Mouse (Mus musculus): Measurements from ENCODE around the gene Dnajc4.
"Not testable (repeated sequence)": the region's sequence is repeated elsewhere in the genome, so short reads cannot be mapped to it uniquely, and the experiment has no call there.

The Dnajc4 gene

DNA sequence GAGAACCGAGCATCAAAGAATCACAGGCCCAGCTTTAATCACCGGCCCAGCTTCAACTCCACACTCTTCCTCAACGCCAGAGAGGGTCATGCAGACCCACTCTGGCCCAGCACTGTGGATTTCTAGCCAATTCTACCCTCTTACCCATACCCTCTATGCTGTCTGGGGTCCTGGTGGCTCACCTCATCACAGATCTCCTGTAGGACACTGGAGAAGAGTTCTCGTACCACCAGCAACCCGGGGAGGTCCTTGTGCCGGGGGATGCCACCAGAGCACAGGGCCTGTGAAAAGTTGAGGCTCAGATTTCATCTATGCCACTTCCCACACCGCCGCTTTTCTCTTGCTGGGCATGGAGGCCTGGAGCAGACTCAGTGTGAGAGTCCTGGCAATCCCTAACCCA lies 2.1 kb upstream of the Dnajc4 start:
- no peak for DNase-seq

DNA sequence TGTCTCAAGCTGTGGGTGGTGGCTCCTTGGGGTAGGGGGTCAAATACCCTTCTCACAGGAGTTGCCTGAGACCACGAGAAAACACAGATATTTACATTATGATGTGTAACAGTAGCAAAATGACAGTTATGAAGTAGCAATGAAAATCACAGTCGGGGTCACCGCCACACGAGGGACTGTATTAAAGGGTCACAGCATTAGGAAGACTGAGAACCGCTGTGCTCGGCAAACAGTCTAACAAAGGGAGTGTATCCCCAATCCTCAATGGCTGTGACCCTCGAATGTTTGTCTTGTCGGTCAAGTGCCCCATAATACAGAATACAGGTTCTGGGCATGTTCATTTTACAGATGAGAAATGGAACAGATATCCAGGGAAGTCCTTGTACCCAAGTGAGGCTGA lies 1.6 kb upstream of the Dnajc4 start:
- DNase-seq = no peak

DNA sequence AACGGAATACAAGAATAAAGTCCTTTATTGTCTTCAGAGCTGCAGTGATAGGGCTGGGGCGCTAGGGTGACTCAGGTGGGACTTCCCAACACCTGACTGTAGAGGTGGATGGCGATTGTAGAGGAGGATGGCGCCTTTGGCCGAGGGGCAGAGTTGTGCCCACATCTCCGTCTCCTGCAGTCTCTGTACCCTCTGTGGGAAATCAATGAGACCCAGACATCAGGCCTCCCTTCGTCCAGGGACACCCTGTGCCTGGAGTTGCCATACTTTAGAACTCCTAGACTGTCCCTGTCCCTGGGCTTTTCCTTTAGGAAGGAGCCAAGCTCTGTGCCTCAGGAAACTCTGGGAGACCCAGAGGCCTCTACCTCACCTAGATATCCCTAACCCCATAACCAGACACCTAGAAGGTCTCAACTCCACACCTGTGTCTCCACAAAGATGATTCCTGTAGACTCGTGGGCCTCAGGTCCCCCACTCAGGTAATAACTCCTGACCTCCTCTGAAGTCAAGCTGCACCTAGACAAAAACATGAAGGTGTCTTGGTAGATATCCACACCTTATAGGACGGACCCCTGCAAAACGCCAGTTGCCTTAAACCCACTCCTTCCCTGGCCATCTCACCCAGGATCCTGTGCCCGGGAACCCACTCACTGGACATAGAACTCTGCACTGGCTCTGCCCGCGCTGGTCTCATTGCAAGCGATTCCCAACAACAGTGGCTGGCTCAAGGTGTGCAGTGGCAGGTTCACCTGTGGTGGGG lies 819 bp upstream of the Dnajc4 start:
- DNase-seq = no peak

DNA sequence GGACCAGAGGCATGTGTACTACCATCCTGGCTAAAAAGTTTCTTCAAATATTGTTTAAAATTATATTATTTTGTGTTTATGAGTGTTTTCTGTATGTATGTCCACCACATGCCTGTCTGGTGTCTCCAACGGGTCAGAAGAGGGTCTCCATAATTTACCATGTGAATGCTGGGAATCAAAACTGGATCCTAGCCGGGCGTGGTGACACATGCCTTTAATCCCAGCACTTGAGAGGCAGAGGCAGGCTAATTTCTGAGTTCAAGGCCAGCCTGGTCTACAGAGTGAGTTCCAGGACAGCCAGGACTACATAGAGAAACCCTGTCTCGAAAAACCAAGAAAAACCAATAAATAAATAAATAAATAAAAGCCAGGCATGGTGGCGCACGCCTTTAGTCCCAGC lies 1.2 kb downstream of the Dnajc4 start:
- not testable (repeated sequence) for DNase-seq

DNA sequence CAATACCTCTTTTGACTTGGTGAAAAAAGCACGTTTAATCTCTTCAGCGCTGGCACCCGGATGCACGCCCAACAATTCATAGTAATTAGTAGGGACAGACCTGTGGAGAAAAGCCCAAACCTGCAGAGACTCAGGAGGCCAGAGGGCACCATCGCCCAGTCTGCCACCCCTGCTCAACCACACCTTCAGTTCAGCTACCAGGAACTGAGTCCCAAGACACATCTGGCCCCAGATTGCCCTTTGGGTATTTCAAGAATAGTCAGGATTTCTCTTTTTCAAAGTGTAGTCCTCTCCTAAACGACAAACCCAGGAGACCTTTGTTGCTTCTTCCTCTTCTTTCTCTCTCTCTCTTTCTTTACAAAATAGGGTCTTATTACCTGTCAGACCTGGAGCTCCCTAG lies 1.7 kb downstream of the Dnajc4 start:
- no peak for DNase-seq

DNA sequence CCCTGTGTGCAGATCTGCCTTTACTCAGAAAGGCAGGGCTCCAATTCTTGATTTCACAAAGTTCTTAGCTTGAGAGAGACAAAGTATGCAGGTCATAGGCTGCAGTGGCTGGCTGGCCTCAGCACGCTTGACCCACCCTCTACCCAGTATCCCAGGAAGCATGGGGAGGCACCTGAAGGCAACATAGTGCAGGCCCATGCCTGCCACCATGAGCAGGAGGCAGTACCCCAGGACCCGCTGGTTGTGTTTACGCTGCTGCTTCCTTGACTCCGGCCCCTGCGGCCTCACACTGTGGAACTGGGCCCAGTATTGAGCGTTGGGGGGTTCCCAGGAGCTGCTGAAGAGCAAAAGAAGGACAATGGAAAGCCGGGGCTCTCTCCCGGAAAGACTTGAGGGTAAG lies 3.1 kb downstream of the Dnajc4 start:
- no peak for DNase-seq

DNA sequence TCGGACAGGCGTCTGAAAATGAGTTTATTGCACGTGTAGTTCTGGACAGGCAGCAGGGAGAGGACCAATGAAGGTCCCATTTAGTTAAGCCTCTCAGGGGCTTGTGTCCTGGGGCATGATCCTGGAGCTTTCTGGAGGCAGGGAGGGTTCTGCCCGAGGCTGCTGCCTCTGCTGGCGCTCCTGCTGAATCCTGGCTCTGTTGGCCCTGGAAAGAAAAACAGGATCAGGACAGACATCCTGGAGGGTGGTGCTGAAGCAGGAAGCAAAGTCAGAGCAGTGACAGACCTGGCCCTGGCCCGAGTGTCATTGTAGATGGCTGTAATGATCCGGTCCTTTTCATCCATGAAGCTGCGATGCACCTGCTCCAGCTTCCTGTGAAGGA lies 4.5 kb downstream of the Dnajc4 start:
- no peak for DNase-seq

DNA sequence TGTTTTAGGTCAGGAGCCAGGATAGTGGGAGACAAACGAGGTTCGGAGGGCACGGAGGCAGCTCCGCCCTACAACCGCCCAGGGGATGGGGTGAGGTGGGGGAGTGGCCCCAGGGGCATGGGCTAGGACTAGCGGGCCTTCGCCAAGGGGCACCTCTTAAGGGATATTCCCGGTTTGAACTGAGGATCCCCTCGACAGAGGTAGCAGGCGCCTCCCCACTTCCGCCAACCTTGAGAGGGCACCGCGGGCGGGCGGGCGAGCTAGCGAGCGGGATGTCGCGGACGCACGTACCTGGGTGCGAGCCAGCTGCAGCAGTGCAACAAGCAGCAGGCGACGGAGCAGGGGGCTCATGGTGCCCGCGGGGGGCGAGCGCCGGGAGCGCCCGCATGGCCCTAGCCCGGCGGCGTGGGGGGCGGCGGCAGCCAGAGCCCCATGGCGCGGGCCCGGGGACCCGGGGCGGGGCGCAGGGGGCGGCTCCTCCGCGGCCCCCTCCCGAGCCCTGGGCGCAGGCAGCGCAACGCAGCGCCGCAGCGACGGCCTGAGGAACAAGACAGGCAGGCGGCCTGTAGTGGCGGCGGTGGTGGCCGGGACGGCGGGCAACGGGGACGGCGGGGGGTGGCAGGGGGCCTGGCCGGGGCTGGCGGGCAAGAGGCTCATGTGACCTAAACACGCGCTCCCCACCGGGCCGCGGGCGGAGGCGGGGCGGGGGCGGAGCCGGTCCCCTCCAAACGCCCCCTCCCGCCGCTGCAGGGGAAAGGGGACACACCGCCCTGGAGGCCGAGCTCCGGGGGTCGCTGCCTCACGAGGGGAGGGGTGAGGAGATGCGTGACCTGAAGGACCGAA lies 5.1 kb downstream of the Dnajc4 start, which contains the start of gene Vegfb:
Vegfb (minus strand) TSS at position 591 of the 843 bp plus-strand sequence.
- DNase-seq = peak; percentile 78

DNA sequence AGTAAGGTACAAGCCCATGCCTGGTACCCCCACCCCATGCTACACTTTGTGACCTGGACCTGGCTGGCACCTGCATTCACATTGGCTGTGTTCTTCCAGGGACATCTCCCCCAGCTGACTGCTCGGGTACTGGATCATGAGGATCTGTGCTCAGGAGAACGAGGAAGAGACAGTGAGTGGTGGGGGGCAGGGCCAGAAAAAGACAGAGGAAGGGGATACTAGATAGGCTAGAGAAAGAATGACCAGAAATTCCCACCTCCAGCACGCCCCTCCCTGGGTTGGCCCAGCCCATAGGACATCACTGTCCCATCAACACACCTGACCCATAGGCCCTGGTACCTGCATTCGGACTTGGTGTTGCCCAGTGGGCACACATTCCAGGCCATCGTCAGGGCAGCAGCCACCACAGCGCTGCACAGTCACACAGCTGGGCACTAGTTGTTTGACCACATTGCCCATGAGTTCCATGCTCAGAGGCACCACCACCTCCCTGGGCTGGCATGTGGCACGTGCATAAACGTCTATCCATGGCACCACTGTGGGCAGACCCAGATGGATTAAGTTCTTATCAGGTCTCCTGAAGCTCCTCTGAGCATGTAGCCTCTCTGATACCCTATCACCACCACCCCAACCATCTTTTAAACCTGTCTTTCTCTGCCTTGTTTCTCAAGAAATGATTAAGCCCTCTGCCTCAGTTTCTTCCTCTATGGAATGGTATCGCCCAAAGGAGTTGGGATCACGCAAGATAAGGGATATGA lies 6.2 kb downstream of the Dnajc4 start:
- no peak for DNase-seq

DNA sequence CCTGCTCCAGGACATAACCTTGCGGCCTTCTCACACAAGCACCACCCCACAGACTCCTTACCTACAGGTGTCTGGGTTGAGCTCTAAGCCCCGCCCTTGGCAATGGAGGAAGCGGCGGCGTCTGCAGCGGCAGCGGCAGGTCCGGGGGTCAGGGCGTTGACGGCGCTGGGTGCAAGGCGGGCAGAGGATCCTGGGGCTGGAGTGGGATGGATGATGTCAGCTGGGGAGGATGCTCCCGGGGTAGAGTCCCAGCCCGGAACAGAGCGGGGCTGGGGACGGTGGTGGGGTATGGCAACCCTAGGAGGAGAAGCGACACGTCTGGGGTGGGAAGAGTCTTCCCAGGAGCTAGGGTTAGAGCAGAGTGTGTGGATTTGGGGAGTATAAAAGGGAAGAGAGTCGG lies 7.1 kb downstream of the Dnajc4 start:
- DNase-seq = no peak

DNA sequence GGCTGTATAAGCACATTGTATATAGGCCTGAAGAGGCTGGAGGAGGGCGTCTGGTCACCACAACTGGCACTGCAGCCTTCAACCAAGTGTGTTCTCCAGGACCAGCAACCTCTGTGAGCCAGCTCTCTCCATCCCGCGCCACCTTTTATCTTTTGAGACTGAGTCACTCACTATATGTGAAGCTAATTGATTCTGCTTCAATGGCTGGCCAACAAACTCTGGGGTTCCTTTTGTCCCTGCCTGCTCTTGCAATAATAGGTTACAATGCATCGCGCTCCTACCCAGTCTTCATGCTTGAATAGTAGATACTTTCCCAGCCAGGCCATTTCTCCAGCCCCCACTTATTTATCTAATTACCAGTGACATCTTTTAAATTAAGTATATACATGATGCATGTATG lies 8.8 kb downstream of the Dnajc4 start:
- peak; percentile 44 for DNase-seq

DNA sequence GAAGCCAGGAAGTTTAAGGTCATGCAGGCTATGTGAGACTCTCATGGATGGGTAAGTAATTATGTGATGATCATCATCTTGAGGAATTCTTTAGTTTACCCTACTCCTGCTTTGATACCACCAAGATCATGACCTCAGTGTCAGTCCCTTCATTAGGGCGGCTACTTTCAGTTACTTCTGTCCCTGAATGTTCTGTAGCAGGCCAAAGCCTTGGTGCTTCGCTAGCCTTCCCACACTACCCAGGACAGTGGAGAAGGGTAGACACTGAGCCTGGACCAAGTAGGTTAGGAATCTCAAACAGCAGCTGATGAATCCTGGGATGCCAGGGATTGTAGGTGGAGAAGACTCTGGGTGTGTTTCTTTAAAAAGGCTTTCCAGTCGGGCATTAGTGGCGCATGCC lies 10.9 kb downstream of the Dnajc4 start:
- no peak for DNase-seq

DNA sequence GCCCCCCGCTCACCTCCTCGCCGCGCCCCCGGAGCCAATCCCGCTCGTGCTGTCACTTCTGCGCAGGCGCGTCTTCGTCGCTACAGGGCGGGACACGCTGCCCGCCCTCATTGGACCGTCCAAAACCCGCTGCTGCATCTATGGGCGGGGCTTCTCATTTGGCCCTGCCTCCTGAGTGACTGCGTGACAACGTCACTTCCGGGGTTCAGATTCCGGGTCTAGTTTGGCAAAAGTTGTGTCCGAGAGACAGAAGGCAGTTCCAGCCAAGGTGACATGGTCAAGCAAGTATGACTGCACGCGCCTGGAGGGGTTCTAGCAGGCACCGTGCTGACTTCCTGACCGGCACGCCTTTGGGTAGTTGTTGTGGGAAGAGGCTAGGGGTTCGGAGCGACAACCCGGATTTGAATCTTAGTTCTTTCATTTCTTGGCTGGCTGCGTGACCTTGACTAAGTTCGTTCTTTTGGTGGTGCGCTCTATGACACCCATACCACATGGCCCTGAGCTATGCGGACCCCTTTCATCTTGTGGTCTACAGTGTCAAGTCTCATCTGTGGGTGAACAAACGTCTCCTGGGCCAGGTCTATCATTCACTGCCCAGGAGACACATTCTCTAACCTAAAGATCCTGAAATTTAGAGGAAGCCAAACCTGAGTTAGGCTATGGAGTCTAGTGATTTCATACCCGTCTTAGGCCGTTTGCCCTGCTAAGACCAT lies 11.8 kb downstream of the Dnajc4 start, which contains the start of gene Fkbp2:
Fkbp2 (minus strand) TSS at position 121 of the 713 bp plus-strand sequence.
- peak; percentile 99 for DNase-seq

DNA sequence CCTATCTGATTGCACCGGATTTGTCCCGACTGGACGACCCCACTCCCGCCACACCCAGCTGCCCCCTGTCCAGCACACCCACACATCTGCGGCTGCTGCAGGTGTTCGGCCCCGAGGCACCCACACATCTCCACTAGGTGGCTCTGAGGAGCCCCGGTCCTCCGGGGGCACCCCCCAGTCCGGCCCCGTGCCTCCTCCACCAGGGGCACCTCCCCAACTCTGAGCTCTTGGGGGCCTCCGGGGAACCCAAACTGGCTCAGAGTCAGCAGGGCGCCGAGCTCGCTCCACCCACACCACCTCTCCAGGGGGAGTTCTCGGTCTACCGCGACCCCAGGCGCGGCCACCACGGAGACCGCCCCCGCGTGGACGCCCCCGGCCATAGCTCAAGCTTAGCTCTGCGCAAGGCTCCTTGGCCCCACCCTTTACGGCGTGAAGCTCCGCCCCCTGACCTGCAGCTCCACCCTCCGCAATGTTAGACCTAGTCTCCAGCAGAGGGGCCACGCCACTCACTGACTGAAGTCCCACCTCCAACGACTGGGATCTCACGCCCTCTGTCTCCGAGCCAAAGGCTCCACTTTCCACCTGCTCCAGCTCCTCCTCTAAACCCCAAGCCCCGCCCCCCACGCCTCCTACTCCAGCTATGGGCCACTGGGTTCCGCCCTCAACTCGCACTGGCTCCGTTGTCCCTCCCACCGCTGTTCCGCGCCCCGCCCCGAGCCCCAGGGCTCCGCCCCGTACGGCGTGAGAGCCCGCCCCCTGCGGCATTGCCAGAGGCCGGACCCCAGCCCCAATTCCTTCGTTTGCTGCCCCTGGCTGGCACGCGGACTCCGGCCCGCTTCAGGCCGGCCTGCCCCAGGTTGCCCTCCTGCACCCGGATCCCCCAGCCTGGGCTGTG lies 12.6 kb downstream of the Dnajc4 start:
- peak; percentile 100 for DNase-seq

DNA sequence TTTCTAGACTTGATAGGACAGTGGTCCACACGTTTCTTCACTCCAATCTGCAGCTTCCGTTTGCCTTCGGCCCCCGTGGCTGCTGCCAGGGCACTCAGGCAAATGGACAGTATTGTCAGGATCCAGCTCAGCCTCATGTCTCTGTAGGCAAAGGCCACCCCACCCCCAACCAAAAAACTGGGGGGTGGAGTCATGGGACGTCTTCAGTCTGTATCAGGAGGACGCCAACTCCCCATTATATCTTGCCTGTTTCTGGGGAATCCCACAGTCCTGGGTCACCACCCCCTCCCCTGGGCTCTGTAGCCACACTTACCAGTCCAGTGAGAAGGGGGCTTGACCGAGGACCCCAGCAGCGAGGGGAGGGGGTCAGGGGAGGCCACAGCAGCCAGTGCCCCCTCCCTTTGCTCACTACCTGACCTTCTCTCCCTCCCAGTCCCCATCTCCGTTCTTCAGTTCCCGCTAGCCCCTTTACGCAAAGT lies 13.3 kb downstream of the Dnajc4 start:
- no peak for DNase-seq

DNA sequence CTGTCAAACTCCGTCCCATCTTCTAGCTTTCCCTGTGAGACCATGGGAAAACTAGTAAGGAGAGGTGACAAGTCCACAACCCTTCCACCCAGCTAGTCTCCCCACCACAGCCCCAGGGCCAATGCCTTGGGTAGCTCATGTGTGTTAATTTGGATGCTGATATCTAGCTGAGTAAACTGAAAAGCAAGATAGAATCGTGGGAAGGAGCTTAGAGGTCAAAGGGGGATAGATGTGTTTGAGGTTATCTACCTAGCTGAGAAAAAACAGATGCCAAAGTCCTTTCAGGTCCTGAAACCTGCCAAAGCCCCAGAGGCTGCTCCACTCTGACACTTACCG lies 13.8 kb downstream of the Dnajc4 start:
- DNase-seq = no peak

DNA sequence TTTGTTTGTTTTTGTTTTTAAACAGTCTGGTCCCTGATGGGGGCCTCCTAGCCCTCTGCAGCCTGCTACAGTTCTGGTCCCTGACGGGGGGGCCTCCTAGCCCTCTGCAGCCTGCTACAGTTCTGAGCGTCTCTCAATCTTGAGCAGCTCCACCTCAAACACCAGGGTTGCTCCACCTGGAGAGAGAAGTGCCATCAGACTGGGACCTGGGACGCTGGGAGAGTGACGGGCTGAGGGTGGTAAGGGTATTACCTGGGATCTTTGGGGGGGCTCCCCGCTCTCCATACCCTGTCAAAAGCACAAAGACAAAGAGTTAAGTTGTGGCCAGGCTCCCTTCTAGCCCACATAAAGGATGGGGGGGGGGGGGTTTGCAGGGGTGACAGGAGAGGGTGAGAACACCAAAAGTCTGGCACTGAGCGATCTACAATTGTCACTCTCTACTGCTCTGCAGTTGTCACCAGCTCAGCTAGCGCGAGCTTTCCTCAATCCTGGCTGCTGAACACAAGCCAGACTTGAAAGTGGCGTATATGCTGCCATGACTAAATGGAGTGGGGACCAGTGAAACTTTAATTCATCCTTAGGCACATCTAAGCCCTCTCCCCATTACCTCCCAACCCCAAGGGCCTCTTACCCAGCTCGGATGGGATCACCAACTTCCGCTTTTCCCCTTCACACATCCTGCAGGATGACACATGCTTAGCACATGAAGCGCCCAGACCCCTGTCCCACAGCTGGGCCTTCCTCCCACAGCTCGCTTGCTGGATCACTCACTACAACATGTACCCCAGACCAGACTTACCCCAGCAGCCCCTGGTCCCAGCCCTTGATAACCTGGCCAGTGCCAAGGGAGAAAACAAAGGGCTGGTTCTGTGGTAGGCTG lies 14.4 kb downstream of the Dnajc4 start:
- no peak for DNase-seq

DNA sequence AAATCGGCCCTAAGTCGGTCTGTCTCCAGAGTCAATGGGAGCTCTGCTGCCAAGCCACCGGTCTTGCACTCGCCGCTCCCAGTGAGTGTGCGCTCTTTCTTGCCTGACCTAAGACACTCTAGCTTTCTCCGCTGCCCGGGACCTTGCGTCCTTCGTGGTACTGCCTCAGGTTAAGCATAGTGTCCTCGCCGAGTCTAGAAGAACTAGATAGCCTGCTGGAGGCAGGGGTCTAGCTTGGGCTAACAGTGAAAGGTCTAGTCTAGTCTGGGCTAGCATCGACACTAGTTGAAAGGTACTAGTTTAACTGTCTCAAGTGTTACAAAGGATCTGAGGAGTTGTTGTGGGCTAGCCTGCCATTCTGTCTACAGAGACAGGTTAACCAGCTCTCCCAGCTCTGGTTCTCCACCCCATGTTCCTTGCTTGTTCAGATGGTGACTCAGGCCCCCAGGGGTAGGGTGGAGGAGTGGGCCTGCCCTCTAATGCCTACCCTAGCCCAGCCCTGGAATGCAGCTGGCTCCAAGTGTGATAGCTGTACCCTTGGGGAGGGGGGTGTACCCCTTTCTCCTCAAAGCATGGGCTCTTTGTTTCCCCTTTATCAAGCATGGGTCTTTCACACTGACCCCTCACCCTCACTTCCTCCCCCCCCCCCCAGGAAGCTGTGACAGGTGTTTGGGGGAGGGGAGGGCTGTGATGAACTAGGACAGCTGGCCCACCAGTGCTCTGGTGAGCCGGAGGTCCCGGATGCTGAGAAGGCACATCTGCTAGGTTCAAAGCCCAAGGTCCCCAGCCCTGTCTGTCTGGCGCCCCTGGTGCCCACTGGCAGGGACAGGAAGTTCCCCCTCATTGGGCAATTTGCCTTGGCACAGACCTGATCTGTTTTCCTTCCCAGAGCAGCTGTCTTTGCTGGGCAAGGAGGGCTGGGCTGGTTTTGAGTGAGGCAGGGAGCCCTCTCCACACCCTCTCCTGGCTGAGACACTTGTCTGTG lies 16.5 kb downstream of the Dnajc4 start, which contains the start of gene Plcb3:
Plcb3 (minus strand) TSS at position 934 of the 985 bp plus-strand sequence.
- DNase-seq = peak; percentile 94
